Mouse (Mus musculus): ENCODE results near the gene Lgr4.

DNA sequence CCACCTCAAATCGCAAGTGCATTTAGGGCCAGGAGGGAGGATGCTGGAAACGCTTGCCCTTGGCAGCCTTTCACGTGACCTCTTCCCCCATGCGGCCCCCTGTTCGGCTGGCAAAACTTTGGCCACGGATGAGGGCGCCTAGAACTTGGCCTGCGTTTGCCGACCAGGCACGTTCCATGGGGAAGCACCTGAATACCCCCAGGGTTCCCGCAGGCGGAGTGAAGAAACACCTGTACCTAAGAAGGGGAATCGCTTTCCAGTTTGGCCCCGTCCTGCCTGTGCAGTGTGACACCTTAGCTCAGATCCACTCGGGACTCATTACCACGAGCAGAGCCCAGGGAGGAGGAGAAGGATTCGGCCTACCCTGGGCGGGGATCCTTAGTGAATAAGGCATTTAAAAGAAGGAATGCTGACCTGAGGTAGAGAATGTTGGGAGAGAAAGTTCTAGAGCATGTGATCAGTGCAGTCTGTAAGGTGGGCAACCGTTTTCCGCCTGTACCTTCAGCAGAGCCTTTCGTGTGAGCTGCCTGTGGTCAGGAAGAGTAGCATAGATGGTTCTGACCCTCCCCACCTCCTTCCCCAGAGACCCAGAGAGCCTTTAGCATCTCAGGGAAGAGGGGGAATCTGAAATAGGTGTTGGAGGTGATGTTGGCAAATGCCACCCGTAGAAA is 1.3 kb downstream of the Lgr4 start:
- TF ChIP-seq EP300 (IDR thresholded peaks at IDR 0.05; ENCODE audit: low read depth), result no peak
- no peak for TF ChIP-seq CTCF (IDR thresholded peaks at IDR 0.05; ENCODE audit: low read depth)

Data from heart, postnatal 0 days (tissue).